Mouse (Mus musculus) midbrain, embryonic 16.5 days (tissue): ENCODE measurements around the gene Trit1. TPM values are rescaled to one million over a fixed set of nuclear protein-coding genes. Genes with fewer than 3 reads are reported as not detected.
A peak's percentile ranks its signal among the peaks of the same experiment; 100 is the strongest.

Source experiments
- ATAC-seq: fragments of 200-750 bp; cut with Nextera tagmentation; 2 replicates; pipeline ENCODE4 v1.8.0; 2017; ENCODE audit warnings: moderate TSS enrichment
- H3K27ac ChIP-seq: fragments of 300-500 bp; sonication (generic); 2 replicates; pipeline ENCODE4 v1.5.1; 2014; ENCODE audit warnings: mild to moderate bottlenecking, low read length, mixed read lengths
- H3K27me3 ChIP-seq: fragments of 300-500 bp; sonication (generic); 2 replicates; pipeline ENCODE4 v1.6.1; 2014; ENCODE audit warnings: low read depth, low read length, mixed read lengths; ENCODE audit not compliant: control insufficient read depth, insufficient read depth
- H3K36me3 ChIP-seq: fragments of 300-500 bp; sonication (generic); 2 replicates; pipeline ENCODE4 v1.6.1; 2014; ENCODE audit warnings: mild to moderate bottlenecking, low read length, moderate library complexity, mixed read lengths; ENCODE audit not compliant: control insufficient read depth, insufficient read depth
- H3K4me1 ChIP-seq: fragments of 300-500 bp; sonication (generic); 2 replicates; pipeline ENCODE4 v1.6.1; 2014; ENCODE audit warnings: mild to moderate bottlenecking, low read length, mixed read lengths; ENCODE audit not compliant: control insufficient read depth, insufficient read depth
- H3K4me2 ChIP-seq: fragments of 300-500 bp; sonication (generic); 2 replicates; pipeline ENCODE4 v1.6.1; 2014; ENCODE audit warnings: mild to moderate bottlenecking, low read length, mixed read lengths
- H3K4me3 ChIP-seq: fragments of 300-500 bp; sonication (generic); 2 replicates; pipeline ENCODE4 v1.5.1; 2014; ENCODE audit warnings: low read depth, mild to moderate bottlenecking, low read length, moderate library complexity, mixed read lengths
- H3K9ac ChIP-seq: fragments of 300-500 bp; sonication (generic); 2 replicates; pipeline ENCODE4 v1.6.1; 2014; ENCODE audit warnings: low read depth, low read length, mixed read lengths
- H3K9me3 ChIP-seq: fragments of 300-500 bp; sonication (generic); replicated peaks from 2 replicates; pipeline ENCODE4 v1.6.1; 2014; ENCODE audit warnings: mild to moderate bottlenecking, low read length, mixed read lengths; ENCODE audit not compliant: control insufficient read depth, poor library complexity, severe bottlenecking
- WGBS: fragments of 180-500 bp; shearing (Covaris S2); extraction: QIAGEN DNeasy Blood & Tissue Kit; methylation state at CpG from one replicate; pipeline ENCODE4 v1.1.7; 2014; 5-methylcytosine and 5-hydroxymethylcytosine counted together
- polyA plus RNA-seq: library from polyadenylated mRNA; unstranded; fragments of >200 nt; fragmentation: Nextera tagmentation; extraction: Ambion mirVana; gene quantifications from 2 replicates; pipeline ENCODE4 v1.2.1, GENCODE M21; 2015

Gene Trit1
- polyA plus RNA-seq, 1 experiment from 2014 or later: 25.3 TPM

- H3K4me3 ChIP-seq: no peak overlapping the region
- no peak overlapping the region for H3K4me2 ChIP-seq
- H3K9ac ChIP-seq: 0 out of 2 replicates have a peak overlapping the region, but pooled peaks have one; percentile 3
- H3K27me3 ChIP-seq: no peaks in the 10 kb centered on the region
- ATAC-seq: peak; percentile 83
- H3K27ac ChIP-seq: peak overlapping the region; percentile 60; the same call in 1 of the 2 replicates
- peaks cover 33% of the 10 kb centered on the region for H3K36me3 ChIP-seq
- peaks cover 22% of the 10 kb centered on the region for H3K4me1 ChIP-seq
- 44% methylated on average over 5 of the region's 5 CpGs for WGBS
- H3K9me3 ChIP-seq: no peaks in the 10 kb centered on the region
These were observed 34.3 kb downstream of the Trit1 start for GRCm38 (mm10) chr4:123050681-123051211.

GRCm38 (mm10) chr4:123053179-123053578 is 36.8 kb downstream of the Trit1 start:
- Histone ChIP-seq H3K36me3 (peaks cover 38% of the 10 kb centered on the region), H3K4me1 (peaks cover 22% of the 10 kb centered on the region), H3K27me3 (no peaks in the 10 kb centered on the region), H3K9me3 (no peaks in the 10 kb centered on the region), H3K27ac (peak overlapping the region; percentile 67; the same call in 1 of the 2 replicates), H3K9ac (no peak overlapping the region), H3K4me2 (no peak overlapping the region), H3K4me3 (no peak overlapping the region)
- no peak for ATAC-seq
- WGBS: 19% methylated on average over 11 of the region's 11 CpGs

DNA sequence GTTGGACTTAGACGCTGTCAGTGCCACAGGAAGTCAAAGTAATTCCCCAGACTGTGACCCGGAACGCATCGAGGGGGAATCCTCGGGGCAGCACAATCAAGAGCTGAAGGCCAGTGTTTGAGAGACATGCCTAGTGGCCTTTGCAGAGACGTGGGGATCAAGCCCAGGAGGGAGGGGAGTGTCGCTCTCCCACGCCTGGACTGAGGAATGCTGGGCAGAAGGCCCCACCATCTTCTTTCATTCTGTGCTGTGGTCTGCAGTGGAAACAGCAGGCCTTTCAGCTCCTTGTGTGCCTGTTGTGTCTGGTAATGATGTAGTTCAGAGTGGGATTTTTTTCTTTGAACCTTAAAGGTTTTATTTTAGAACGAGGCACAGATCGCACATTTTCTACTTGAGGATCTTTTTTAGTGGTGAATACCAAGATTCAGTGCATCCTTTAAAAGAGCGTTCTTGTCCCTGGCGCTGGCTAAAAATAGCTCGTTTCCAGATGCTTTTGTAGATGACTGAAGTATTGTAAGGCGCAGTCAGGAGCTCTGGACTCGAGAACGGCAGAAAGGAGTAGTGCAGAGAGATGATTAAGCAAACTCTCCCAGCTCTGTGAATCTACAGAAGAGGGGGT is 37.9 kb downstream of the Trit1 start:
- Histone ChIP-seq H3K9me3 (no peaks in the 10 kb centered on the region), H3K4me3 (no peak overlapping the region), H3K9ac (no peak overlapping the region), H3K27me3 (no peaks in the 10 kb centered on the region), H3K4me2 (no peak overlapping the region), H3K36me3 (peaks cover 33% of the 10 kb centered on the region), H3K27ac (peak overlapping the region; percentile 71), H3K4me1 (peaks cover 20% of the 10 kb centered on the region)
- ATAC-seq: 0 out of 2 replicates have a peak, but pooled peaks have one; percentile 6
- WGBS: 63% methylated on average over 16 of the region's 16 CpGs

GRCm38 (mm10) chr4:123056560-123057109 is 40.2 kb downstream of the Trit1 start:
- Histone ChIP-seq H3K9ac (no peak overlapping the region), H3K4me3 (no peak overlapping the region), H3K4me1 (peaks cover 9% of the 10 kb centered on the region), H3K27me3 (no peaks in the 10 kb centered on the region), H3K27ac (no peak overlapping the region), H3K4me2 (no peak overlapping the region), H3K9me3 (no peaks in the 10 kb centered on the region), H3K36me3 (peaks cover 28% of the 10 kb centered on the region)
- ATAC-seq: no peak
- 93% methylated on average over 3 of the region's 3 CpGs for WGBS

- peaks cover 28% of the 10 kb centered on the region for H3K36me3 ChIP-seq
- H3K27ac ChIP-seq: no peak overlapping the region
- H3K9ac ChIP-seq: no peak overlapping the region
- ATAC-seq: no peak
- 76% methylated on average over 1 of the region's 1 CpGs for WGBS
- H3K9me3 ChIP-seq: no peaks in the 10 kb centered on the region
- peaks cover 9% of the 10 kb centered on the region for H3K4me1 ChIP-seq
- no peaks in the 10 kb centered on the region for H3K27me3 ChIP-seq
- H3K4me2 ChIP-seq: no peak overlapping the region
- no peak overlapping the region for H3K4me3 ChIP-seq
These were observed 41.6 kb downstream of the Trit1 start for GRCm38 (mm10) chr4:123057957-123058356.

DNA sequence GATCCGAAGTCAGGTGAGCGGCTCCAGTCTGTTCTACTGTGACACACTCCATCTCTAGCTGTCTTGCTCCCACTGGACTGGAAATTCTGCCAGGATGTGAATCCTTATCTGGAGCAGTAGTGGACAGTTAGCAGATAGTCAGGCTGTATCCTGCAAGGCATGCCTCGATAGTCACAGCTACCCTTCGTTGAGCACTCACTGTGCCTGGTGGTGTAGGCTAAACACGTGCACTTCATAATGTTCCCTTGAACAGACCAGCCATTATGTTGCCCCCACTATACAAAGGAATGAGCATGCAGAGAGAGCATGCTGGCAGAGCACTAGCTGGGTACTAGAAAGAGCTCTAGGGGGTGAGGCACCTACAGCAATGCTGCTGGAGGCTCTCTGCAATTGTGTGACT is 45.3 kb downstream of the Trit1 start:
- Histone ChIP-seq H3K4me3 (no peak overlapping the region), H3K27me3 (no peaks in the 10 kb centered on the region), H3K9me3 (no peaks in the 10 kb centered on the region), H3K27ac (no peak overlapping the region), H3K4me1 (no peaks in the 10 kb centered on the region), H3K4me2 (no peak overlapping the region), H3K36me3 (no peaks in the 10 kb centered on the region; the same call in 1 of the 2 replicates), H3K9ac (no peak overlapping the region)
- WGBS: 62% methylated on average over 5 of the region's 5 CpGs
- ATAC-seq: no peak

DNA sequence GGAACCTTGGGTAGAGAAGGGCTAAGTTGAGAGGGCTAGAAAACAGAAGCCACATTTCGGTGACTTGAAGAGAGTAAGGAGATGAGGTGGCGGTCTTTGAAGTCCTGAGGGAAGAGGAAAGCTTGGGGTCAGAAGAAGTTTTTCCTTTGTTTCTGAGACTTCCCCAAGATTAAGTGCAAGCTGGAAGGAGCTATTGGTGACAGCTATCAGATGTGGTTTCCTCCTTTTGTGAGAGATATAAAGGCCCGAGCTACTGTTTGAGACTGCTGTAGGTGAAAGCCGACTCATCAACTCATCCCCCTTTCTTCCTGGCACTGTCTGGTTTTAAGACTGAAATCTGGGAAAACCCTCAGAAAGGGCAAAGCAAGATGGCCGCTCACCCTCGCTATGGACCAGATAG is 52.2 kb downstream of the Trit1 start:
- no peaks in the 10 kb centered on the region for H3K9me3 ChIP-seq
- no peak overlapping the region for H3K4me2 ChIP-seq
- ATAC-seq: no peak
- WGBS: 88% methylated on average over 6 of the region's 6 CpGs
- H3K36me3 ChIP-seq: no peaks in the 10 kb centered on the region
- H3K9ac ChIP-seq: no peak overlapping the region
- H3K4me3 ChIP-seq: no peak overlapping the region
- no peak overlapping the region for H3K27ac ChIP-seq
- no peaks in the 10 kb centered on the region for H3K27me3 ChIP-seq
- H3K4me1 ChIP-seq: peaks cover 4% of the 10 kb centered on the region; the same call in 1 of the 2 replicates

DNA sequence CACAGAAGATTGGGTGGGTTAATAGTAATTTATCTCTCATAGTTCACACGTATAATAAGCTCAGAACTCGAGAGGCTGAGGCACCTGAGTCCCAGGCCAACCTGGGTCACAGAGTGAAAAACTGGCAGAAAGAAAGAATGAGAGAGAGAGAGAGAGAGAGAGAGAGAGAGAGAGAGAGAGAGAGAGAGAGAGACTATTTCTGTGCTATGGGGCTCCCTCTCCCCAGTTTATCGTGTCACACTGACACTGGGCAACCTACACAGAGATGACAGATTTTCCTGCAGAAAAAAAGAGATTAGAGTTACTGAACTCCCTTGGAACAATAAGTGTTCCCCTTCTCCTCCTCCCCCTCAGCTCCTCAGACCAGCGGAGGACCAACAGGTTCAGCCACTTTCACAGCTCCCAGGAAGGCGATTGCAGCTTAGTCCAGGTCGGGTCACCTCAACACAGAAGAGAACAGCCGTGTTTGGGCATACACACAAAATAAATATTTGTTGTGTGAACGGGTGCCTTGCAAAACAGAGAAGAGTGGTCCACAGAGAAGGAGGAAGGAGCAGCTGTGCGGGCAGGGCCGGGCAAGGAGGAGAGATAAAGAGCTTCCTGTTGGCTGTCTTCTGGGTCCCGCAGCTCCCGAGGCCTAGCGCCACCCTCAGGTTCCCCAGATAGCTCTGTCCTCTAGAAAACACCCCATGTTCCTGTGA is 55.0 kb downstream of the Trit1 start:
- H3K9me3 ChIP-seq: no peaks in the 10 kb centered on the region
- no peaks in the 10 kb centered on the region for H3K36me3 ChIP-seq
- ATAC-seq: no peak
- 0 out of 2 replicates have a peak overlapping the region, but pooled peaks have one; percentile 6 for H3K9ac ChIP-seq
- WGBS: 15% methylated on average over 13 of the region's 13 CpGs
- H3K4me2 ChIP-seq: no peak overlapping the region; the same call in 1 of the 2 replicates
- peaks cover 4% of the 10 kb centered on the region; the same call in 1 of the 2 replicates for H3K4me1 ChIP-seq
- no peak overlapping the region for H3K4me3 ChIP-seq
- H3K27me3 ChIP-seq: no peaks in the 10 kb centered on the region
- no peak overlapping the region for H3K27ac ChIP-seq

DNA sequence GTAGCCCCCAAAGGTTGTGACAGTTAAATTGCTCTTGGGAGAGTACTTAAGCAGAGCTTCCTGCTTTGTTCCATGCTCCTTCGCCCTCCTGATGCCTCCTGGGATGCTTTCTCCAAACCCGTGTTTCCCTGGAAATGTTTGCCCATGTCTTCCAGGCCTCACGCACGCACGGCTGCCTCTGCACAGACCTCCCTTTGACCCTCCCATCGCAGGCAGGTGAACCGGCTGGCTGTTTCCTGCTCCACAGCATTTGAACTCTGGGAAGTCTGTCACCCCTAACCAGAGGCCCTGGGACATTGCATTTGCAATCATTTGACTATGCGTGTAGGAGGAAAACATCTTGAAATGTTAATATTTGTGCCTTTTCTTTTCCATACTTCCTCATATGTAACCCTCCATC is 60.5 kb downstream of the Trit1 start:
- H3K36me3 ChIP-seq: no peaks in the 10 kb centered on the region
- ATAC-seq: no peak
- no peak overlapping the region for H3K9ac ChIP-seq
- no peaks in the 10 kb centered on the region for H3K9me3 ChIP-seq
- H3K27ac ChIP-seq: no peak overlapping the region
- H3K4me1 ChIP-seq: no peaks in the 10 kb centered on the region
- no peaks in the 10 kb centered on the region for H3K27me3 ChIP-seq
- H3K4me2 ChIP-seq: no peak overlapping the region
- 54% methylated on average over 8 of the region's 8 CpGs for WGBS
- no peak overlapping the region for H3K4me3 ChIP-seq
